Mouse (Mus musculus) layer of hippocampus, postnatal 25 days (tissue): Measurements from ENCODE around the gene Sp1. TPM values are rescaled to one million over a fixed set of nuclear protein-coding genes. Genes with fewer than 3 reads are reported as not detected.

Source experiments
- DNase-seq, 2 experiments: peaks; one replicate each; pipeline ENCODE4 v3.0.0; 2022; ENCODE audit warnings: mixed read lengths in 2 of 2, low spot score in 1 of 2; ENCODE audit errors: extremely low spot score in 1 of 2
- total RNA-seq, 2 experiments: library from RNA; stranded (reverse); gene quantifications; 2 replicates each; pipeline ENCODE4 v1.2.3; 2021

The Sp1 gene
- total RNA-seq, 2 experiments from 2014 or later = 22.5 to 24.2 TPM

- no peak for DNase-seq
These were observed 65.3 kb downstream of the Sp1 start for GRCm38 (mm10) chr15:102471295-102471645.

- no peak for DNase-seq
These were observed 65.8 kb downstream of the Sp1 start for GRCm38 (mm10) chr15:102471727-102472126.

GRCm38 (mm10) chr15:102473246-102473645 lies 67.3 kb downstream of the Sp1 start:
- DNase-seq = no peak

- no peak for DNase-seq
These were observed 68.6 kb downstream of the Sp1 start for GRCm38 (mm10) chr15:102474520-102474919.

GRCm38 (mm10) chr15:102483136-102483535 lies 77.2 kb downstream of the Sp1 start:
- DNase-seq = no peak

GRCm38 (mm10) chr15:102485853-102486252 lies 79.9 kb downstream of the Sp1 start:
- DNase-seq = no peak

Other genes with a start within 250 kb of the Sp1 start
- gene Zfp740, start 202.9 kb upstream of the Sp1 start, total RNA-seq = 10 to 100 TPM; 66.6 to 70.2 TPM
- gene Csad, start 201.4 kb upstream of the Sp1 start, total RNA-seq = 10 to 100 TPM; 32.5 to 38.4 TPM
- 1 to 10 TPM; 2.0 to 2.3 TPM for gene Itgb7, start 174.2 kb upstream of the Sp1 start, total RNA-seq
- gene Rarg, start 148.6 kb upstream of the Sp1 start, total RNA-seq = 10 to 100 TPM; 13.1 to 13.6 TPM
- gene Gm9918, start 135.6 kb upstream of the Sp1 start, total RNA-seq = not detected
- 10 to 100 TPM; 39.0 to 39.6 TPM for gene Mfsd5, start 126.7 kb upstream of the Sp1 start, total RNA-seq
- gene Espl1, start 109.9 kb upstream of the Sp1 start, total RNA-seq = 1 to 10 TPM; 2.9 to 3.5 TPM
- 100 to 1,000 TPM; 386 to 396 TPM for gene Pfdn5, start 80.0 kb upstream of the Sp1 start, total RNA-seq
- gene Myg1, start 74.4 kb upstream of the Sp1 start, total RNA-seq = 10 to 100 TPM; 63.0 to 66.1 TPM
- 10 to 100 TPM; 19.6 to 23.1 TPM for gene Aaas, start 55.4 kb upstream of the Sp1 start, total RNA-seq
- gene Sp7, start 39.0 kb upstream of the Sp1 start, total RNA-seq = under 1 TPM; 0.86 to 0.99 TPM
- gene Amhr2, start 39.2 kb downstream of the Sp1 start, total RNA-seq = under 1 TPM; 0.80 to 0.91 TPM
- gene Prr13, start 52.9 kb downstream of the Sp1 start, total RNA-seq = 10 to 100 TPM; 32.2 to 36.9 TPM
- gene Pcbp2, start 64.4 kb downstream of the Sp1 start, total RNA-seq = 100 to 1,000 TPM; 449 to 472 TPM
- not detected for gene Gm10337, start 97.6 kb downstream of the Sp1 start, total RNA-seq
- 100 to 1,000 TPM in 1 of 2 experiments, 10 to 100 TPM in 1; 94.0 to 102 TPM for gene Map3k12, start 110.9 kb downstream of the Sp1 start, total RNA-seq
- gene Tarbp2, start 112.0 kb downstream of the Sp1 start, total RNA-seq = 10 to 100 TPM; 32.8 to 40.4 TPM
- gene Npff, start 118.8 kb downstream of the Sp1 start, total RNA-seq = 1 to 10 TPM; 2.1 to 3.0 TPM
- gene Gm28047, start 218.9 kb downstream of the Sp1 start, total RNA-seq = 1 to 10 TPM; 1.5 to 3.6 TPM
- gene Atf7, start 219.3 kb downstream of the Sp1 start, total RNA-seq = 10 to 100 TPM; 34.2 to 50.8 TPM